Mouse (Mus musculus): ENCODE measurements at regions not wholly inside any gene's neighbourhood (a gene's known extent, or its start where the extent isn't known, plus 50 kb on each side); places are given as distances from the start of the nearest gene placed in this dataset.
"Not testable (repeated sequence)": the region's sequence is repeated elsewhere in the genome, so short reads cannot be mapped to it uniquely, and the experiment has no call there.

- DNase-seq (ENCODE audit: low spot score in 2 of 2): no peak
These were observed 52.1 kb upstream of the Map3k1 start for GRCm38 (mm10) chr13:111860931-111861330.

DNA sequence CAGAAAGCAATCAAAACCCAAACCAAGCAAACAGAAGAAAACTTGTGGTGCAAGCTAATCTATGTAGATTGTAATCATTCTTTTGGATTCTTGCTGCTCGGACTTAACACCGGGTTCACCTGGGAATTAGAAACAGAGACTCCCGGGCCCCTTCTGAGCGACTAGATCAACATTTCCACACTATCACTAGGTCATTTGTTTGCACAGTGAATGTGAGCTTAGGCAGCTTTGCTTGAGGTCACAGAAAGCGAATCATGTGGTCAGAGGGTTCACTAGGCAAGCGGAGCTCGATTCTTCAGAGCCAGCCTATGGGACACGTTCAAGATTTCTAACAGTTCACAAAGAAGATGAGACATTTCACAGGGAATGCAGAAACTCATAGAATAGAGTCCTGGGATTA, 53.5 kb upstream of the Map3k1 start:
- DNase-seq (ENCODE audit: low spot score in 2 of 2): no peak

GRCm38 (mm10) chr13:111865956-111866355, 57.2 kb upstream of the Map3k1 start:
- no peak for DNase-seq (ENCODE audit: low spot score in 2 of 2)

- no peak for DNase-seq (ENCODE audit: low spot score in 2 of 2)
These were observed 58.5 kb upstream of the Map3k1 start for GRCm38 (mm10) chr13:111867261-111867660.

- peak; percentile 54 to 60 for DNase-seq (ENCODE audit: low spot score in 2 of 2)
These were observed 59.3 kb upstream of the Map3k1 start for GRCm38 (mm10) chr13:111867763-111868725.

- DNase-seq (ENCODE audit: low spot score in 2 of 2): no peak
These were observed 60.2 kb upstream of the Map3k1 start for GRCm38 (mm10) chr13:111868947-111869346.

- DNase-seq (ENCODE audit: low spot score in 2 of 2): peak; percentile 16 to 23
These were observed 61.1 kb upstream of the Map3k1 start for GRCm38 (mm10) chr13:111869771-111870437.

DNA sequence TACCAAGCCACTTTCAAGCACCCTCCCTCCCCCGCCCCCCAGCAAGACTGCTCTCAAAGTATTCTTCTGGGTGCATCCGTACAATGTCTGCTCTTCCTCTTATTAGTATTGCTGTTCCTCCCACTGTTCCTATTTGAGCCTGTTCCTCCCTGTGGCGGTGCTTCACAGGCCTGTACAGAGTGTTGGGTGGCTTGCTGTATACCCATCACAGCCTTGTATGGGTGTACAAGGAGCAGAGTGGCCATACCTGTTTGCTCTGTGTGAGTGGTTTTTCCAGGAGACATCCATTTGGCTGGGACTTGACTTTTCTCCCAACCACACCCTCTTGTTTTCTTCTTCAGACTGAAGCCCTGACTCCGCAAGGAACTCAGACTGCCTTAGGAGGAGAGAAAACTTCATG, 61.7 kb upstream of the Map3k1 start:
- no peak for DNase-seq (ENCODE audit: low spot score in 2 of 2)

- DNase-seq (ENCODE audit: low spot score in 2 of 2): no peak
These were observed 63.0 kb upstream of the Map3k1 start for GRCm38 (mm10) chr13:111871672-111872410.

GRCm38 (mm10) chr13:111874330-111874729, 65.5 kb upstream of the Map3k1 start:
- no peak for DNase-seq (ENCODE audit: low spot score in 2 of 2)

DNA sequence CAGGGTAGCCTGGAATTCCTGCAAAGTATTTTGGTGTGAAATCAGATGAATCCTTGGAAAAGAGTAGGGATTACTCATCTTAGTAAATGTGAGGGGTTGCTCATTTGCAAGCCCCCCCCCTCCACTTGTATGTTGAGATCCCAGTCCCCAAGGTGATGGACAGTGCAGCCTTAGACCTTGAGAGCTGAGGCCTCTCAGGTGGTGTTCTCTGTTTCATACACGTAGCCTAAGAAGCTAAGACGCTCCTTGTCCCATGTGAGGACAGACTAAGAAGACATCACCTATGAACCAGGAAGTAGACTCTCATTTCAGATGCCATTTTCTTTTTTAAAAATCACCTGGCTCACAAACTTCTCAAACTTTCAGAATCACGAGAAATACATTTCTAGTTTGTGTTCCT, 67.6 kb upstream of the Map3k1 start:
- no peak for DNase-seq (ENCODE audit: low spot score in 2 of 2)

DNA sequence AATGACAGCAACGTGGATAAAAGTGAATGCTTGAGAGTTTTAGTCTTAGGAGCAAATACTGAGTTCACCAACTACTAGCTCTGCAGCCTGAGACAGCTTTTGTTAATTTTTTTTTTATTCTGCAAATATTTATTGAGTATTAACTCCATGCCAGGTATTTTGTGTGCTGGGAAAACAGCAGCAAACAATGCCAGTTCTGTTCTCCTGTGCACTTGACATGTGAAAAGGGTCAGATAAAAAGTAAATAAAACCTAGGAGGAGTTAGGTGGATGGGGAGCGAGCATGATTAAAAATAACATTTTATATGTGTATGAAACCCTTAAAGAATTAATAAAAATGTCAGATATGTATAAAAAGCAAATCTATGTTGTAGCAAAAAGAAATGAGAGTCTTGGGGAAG, 68.1 kb upstream of the Map3k1 start:
- DNase-seq (ENCODE audit: low spot score in 2 of 2): no peak

- not testable (repeated sequence) for DNase-seq (ENCODE audit: low spot score in 2 of 2)
These were observed 75.2 kb upstream of the Map3k1 start for GRCm38 (mm10) chr13:111883768-111884566.

- no peak for DNase-seq (ENCODE audit: low spot score in 2 of 2)
These were observed 82.0 kb upstream of the Map3k1 start for GRCm38 (mm10) chr13:111890792-111891191.

GRCm38 (mm10) chr13:111892141-111892540, 83.3 kb upstream of the Map3k1 start:
- no peak for DNase-seq (ENCODE audit: low spot score in 2 of 2)

GRCm38 (mm10) chr13:111893221-111893713, 84.5 kb upstream of the Map3k1 start:
- no peak for DNase-seq (ENCODE audit: low spot score in 2 of 2)

DNA sequence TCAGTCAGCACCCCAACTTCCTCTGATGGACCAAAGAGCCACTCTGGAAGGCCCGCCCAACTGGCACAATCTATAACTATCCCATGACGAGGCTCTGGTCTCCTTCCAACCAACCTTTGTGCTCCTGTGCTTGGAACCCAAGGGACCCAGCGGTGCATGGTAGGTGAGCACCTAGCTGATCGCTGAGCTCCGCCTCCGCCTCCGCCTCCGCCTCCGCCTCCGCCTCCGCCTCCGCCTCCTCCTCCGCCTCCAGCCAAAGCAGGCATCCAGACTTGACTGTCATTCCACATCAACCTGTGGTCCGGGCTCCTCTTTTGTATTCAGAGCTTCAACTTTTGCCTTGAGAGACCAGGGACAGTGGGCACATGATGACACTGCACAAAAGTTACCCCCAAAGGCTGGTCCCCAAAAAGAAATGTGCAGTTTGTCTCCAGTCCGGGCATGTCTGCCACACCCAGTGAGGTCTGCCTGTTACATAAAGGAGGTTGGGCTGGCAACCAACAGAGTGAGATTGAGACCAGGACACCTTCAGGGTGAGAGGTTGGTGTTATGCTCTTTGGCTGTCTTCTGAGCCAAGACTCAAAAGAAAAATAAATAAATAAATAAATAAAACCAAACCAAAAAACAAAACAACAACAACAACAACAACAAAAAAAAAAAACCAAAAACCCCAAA, 86.1 kb upstream of the Map3k1 start:
- DNase-seq (ENCODE audit: low spot score in 2 of 2): no peak

- DNase-seq (ENCODE audit: low spot score in 2 of 2): no peak
These were observed 87.5 kb upstream of the Map3k1 start for GRCm38 (mm10) chr13:111896279-111896678.

DNA sequence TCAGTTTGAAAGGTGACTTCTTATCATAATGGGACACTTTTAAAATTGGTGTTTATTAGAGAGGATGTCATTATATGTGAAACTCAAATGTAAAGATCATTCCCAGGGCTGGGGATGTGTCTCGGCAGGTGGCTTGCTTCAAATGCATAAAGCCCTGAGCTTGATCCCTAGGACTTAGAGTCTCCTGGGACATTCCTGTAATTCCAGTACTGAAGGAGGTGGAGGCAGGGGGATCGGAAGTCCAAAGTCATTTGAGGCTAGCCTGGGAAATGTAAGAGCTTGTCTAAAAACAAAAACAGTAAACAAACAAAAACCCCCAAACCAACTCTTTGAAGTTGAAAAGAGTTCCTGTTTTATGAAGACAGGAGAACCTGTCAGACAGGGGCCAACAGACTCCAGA, 94.6 kb upstream of the Map3k1 start:
- no peak for DNase-seq (ENCODE audit: low spot score in 2 of 2)

- no peak for DNase-seq (ENCODE audit: low spot score in 2 of 2)
These were observed 95.1 kb upstream of the Map3k1 start for GRCm38 (mm10) chr13:111903931-111904330.

Data from layer of hippocampus, postnatal 10 days (tissue).